Mouse (Mus musculus) liver, adult 2 months (tissue): ENCODE results near the gene Tfap2b. TPM values are rescaled to one million over a fixed set of nuclear protein-coding genes. Genes with fewer than 3 reads are reported as not detected.

Experiments
- DNase-seq: peaks from one replicate; pipeline ENCODE4 v3.0.0-alpha.2; 2011; ENCODE audit warnings: low read depth, low spot score; ENCODE audit errors: extremely low read depth
- H3K27ac ChIP-seq: fragments of 200-500 bp; replicated peaks from 2 replicates; pipeline ENCODE4 v1.5.1; 2012; ENCODE audit warnings: low read depth, mild to moderate bottlenecking, control low read depth, inconsistent platforms, low read length; ENCODE audit not compliant: insufficient read depth
- H3K27me3 ChIP-seq: fragments of 200-500 bp; 2 replicates; pipeline ENCODE4 v1.6.1; 2012; ENCODE audit warnings: mild to moderate bottlenecking, moderate library complexity, low read length, inconsistent platforms; ENCODE audit not compliant: control insufficient read depth, insufficient read depth
- H3K36me3 ChIP-seq: fragments of 200-500 bp; 2 replicates; pipeline ENCODE4 v1.6.1; 2012; ENCODE audit warnings: low read length, inconsistent platforms; ENCODE audit not compliant: control insufficient read depth, insufficient read depth
- H3K4me1 ChIP-seq: fragments of 200-500 bp; 2 replicates; pipeline ENCODE4 v1.6.1; 2011; ENCODE audit warnings: low read length; ENCODE audit not compliant: control insufficient read depth, insufficient read depth
- H3K4me3 ChIP-seq: fragments of 200-500 bp; 2 replicates; pipeline ENCODE4 v1.5.1; 2011; ENCODE audit warnings: low read depth, mild to moderate bottlenecking, control low read depth, low read length, moderate library complexity; ENCODE audit not compliant: insufficient read depth
- H3K79me2 ChIP-seq: fragments of 200-500 bp; 2 replicates; pipeline ENCODE4 v1.6.1; 2012; ENCODE audit warnings: inconsistent platforms, mild to moderate bottlenecking, low read length, moderate library complexity; ENCODE audit not compliant: control insufficient read depth, insufficient read depth
- H3K9ac ChIP-seq: fragments of 200-500 bp; 2 replicates; pipeline ENCODE4 v1.6.1; 2012; ENCODE audit warnings: low read depth, mild to moderate bottlenecking, control low read depth, inconsistent platforms, low read length
- CTCF ChIP-seq: fragments of 200-500 bp; IDR thresholded peaks from 2 replicates; pipeline ENCODE4 v1.5.1; 2011; ENCODE audit warnings: low read depth, low read length, control low read depth
- POLR2A ChIP-seq: fragments of 200-500 bp; IDR thresholded peaks from 2 replicates; pipeline ENCODE4 v1.6.1; 2011; ENCODE audit warnings: low read length, control low read depth; ENCODE audit not compliant: insufficient read depth; ENCODE audit errors: extremely low read depth
- WGBS: fragments of 180-500 bp; shearing (Covaris S2); methylation state at CpG from one replicate; pipeline ENCODE4 v1.1.7; 2018; 5-methylcytosine and 5-hydroxymethylcytosine counted together
- polyA plus RNA-seq: library from polyadenylated mRNA; depleted of rRNA; stranded (reverse); fragments of >200 nt; gene quantifications from 2 replicates; pipeline ENCODE4 v1.2.3, GENCODE M21; 2012
- total RNA-seq: library from RNA; depleted of rRNA; stranded (reverse); fragments of >200 nt; gene quantifications from 2 replicates; pipeline ENCODE4 v1.2.3, GENCODE M21; 2014

Tfap2b gene
- total and polyA plus RNA-seq, 2 experiments: 0.01 TPM; not detected in 1

- TF ChIP-seq CTCF (no peak), POLR2A (no peak)
- no peak for DNase-seq
- Histone ChIP-seq H3K4me3 (no peak overlapping the region), H3K36me3 (no peaks in the 10 kb centered on the region), H3K27ac (no peak overlapping the region), H3K4me1 (peaks cover 2% of the 10 kb centered on the region; the same call in 1 of the 2 replicates), H3K27me3 (peaks cover 26% of the 10 kb centered on the region), H3K9ac (no peak overlapping the region), H3K79me2 (no peaks in the 10 kb centered on the region)
- 2% methylated on average over 10 of the region's 10 CpGs for WGBS
These were observed 638 bp downstream of the Tfap2b start for GRCm38 (mm10) chr1:19209359-19209745.

- Histone ChIP-seq H3K27me3 (peaks cover 29% of the 10 kb centered on the region), H3K79me2 (no peaks in the 10 kb centered on the region), H3K9ac (no peak overlapping the region), H3K4me1 (peaks cover 2% of the 10 kb centered on the region; the same call in 1 of the 2 replicates), H3K27ac (no peak overlapping the region), H3K4me3 (no peak overlapping the region), H3K36me3 (no peaks in the 10 kb centered on the region)
- no peak for DNase-seq
- TF ChIP-seq POLR2A (no peak), CTCF (no peak)
- 1% methylated on average over 31 of the region's 31 CpGs for WGBS
These were observed 1.1 kb downstream of the Tfap2b start for GRCm38 (mm10) chr1:19209776-19210175.

DNA sequence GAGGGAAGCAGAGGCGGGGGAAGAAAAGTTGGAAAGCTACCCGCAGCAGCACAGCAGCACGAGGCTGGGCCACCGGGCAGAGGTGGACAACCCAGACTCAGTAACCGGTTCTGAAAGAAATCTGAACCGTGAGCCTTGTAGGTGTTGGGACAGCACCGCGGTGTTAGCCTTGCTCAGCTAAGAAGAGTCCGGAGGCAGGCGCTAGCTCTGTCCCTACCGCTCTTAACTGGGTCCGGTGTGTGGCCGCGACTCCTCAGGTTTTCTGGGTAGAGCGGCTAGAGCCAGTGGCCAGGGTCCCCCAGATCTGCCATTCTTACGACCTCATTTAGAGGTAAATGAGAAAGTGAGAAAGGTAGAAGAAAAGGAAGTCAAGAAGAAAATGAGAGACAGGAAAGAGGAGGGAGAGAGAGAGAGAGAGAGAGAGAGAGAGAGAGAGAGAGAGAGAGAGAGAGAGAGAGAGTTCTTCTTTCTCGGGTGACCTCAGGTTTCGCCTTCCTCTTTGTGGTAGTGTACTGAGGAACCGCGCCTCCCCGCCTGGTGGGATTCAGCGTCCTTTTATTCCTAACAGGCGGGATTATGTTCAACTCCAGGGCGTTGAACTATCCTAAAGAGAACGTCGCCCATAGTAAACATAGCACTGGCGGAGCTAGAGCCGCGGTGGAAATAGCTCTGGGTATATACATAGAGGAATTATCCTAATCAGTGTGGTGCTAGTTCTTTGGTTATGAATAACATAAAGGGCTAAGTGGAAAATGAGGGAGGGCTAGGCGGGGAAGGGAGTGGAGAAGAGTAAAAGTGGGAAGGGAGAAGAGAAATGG lies 1.7 kb downstream of the Tfap2b start:
- TF ChIP-seq CTCF: no peak
- TF ChIP-seq POLR2A: no peak
- peaks cover 30% of the 10 kb centered on the region for H3K27me3 ChIP-seq

DNA sequence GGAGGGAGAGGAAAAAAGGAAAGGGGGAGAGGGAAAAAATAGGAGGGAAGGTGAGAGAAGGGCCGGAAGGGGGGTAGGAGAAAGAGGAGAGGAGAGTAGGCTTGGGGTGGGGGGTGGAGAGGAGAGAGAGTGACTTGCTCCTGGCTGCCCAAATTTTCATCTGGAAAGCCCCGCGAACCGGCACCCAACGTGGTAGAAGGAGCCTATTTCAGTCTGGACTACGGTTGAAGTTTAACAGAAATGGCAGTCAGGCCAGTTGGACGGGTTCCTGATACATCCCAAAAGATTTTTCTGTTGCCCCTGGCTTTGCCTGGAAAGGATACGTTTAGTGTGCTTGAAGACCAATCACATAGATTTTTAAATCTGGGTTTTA lies 2.3 kb downstream of the Tfap2b start:
- H3K27me3 ChIP-seq: peaks cover 30% of the 10 kb centered on the region
- 6% methylated on average over 8 of the region's 8 CpGs for WGBS
- no peak for DNase-seq
- no peak overlapping the region for H3K9ac ChIP-seq
- no peaks in the 10 kb centered on the region for H3K36me3 ChIP-seq
- TF ChIP-seq CTCF (no peak), POLR2A (no peak)
- H3K27ac ChIP-seq: no peak overlapping the region
- H3K79me2 ChIP-seq: no peaks in the 10 kb centered on the region
- no peaks in the 10 kb centered on the region for H3K4me1 ChIP-seq
- no peak overlapping the region for H3K4me3 ChIP-seq

More for the DNA sequence above, 1.7 kb downstream of the Tfap2b start:
- 3% methylated on average over 30 of the region's 30 CpGs for WGBS
- H3K4me1 ChIP-seq: peaks cover 2% of the 10 kb centered on the region; the same call in 1 of the 2 replicates
- no peaks in the 10 kb centered on the region for H3K36me3 ChIP-seq
- DNase-seq: no peak
- H3K27ac ChIP-seq: no peak overlapping the region
- no peak overlapping the region for H3K4me3 ChIP-seq
- H3K79me2 ChIP-seq: no peaks in the 10 kb centered on the region
- no peak overlapping the region for H3K9ac ChIP-seq

DNA sequence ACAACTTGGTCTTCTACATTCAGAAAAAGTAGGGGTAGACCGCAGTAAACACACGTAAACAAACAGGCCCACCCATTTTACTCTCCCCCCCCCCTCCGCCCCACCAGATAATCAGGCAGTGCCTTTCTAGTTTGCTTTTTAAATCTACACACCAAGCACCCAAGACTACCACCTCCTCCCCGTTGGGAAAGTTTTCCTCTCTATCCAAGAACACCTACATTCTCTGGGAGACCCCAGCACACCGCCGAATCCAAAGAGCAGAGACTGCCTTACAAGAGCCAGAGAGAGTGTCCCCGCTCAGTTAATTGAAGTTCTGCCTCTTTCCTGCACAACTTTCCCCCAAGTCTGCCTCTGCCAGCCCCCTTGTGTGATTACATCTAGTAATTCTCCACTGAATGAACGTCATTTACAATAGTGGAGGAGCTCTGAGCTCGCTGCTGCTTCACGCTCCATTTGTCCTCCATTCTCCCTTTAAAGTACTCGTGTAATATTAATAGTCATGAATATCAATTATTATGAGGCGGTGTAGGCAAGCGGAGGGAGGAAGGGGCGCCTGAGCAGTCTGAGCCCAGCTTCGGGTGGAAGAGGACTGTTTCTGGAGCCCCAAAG lies 2.9 kb downstream of the Tfap2b start:
- Histone ChIP-seq H3K4me1 (no peaks in the 10 kb centered on the region), H3K9ac (no peak overlapping the region), H3K36me3 (no peaks in the 10 kb centered on the region), H3K27ac (no peak overlapping the region), H3K27me3 (peaks cover 34% of the 10 kb centered on the region), H3K79me2 (no peaks in the 10 kb centered on the region), H3K4me3 (no peak overlapping the region)
- TF ChIP-seq POLR2A (no peak), CTCF (no peak)
- WGBS: 4% methylated on average over 15 of the region's 15 CpGs
- no peak for DNase-seq

DNA sequence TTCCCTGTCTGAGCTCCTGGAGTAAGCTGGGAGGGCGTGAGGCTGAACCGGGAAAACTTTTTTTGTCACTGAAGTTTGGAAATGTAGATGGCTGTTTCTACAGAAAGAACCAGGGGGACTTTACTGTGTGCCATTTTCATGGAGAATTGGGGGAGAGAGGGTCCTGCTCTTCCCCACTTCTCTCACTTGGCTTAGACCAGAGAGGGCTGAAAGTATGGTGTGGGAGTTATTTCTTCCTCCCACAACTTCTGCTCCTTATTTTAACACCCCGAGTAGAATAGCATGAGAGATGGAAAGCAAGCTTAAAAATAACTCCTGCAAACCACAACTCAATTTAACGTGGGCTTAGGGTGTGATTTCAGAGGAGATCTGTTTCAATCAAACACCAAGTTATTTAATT lies 4.0 kb downstream of the Tfap2b start:
- TF ChIP-seq POLR2A: no peak
- TF ChIP-seq CTCF: no peak
- Histone ChIP-seq H3K27ac (no peak overlapping the region), H3K36me3 (no peaks in the 10 kb centered on the region), H3K4me1 (no peaks in the 10 kb centered on the region), H3K4me3 (no peak overlapping the region), H3K27me3 (peaks cover 34% of the 10 kb centered on the region), H3K9ac (no peak overlapping the region), H3K79me2 (no peaks in the 10 kb centered on the region)
- 3% methylated on average over 4 of the region's 4 CpGs for WGBS
- DNase-seq: no peak
